Mouse (Mus musculus): ENCODE measurements at regions not wholly inside any gene's neighbourhood (a gene's known extent, or its start where the extent isn't known, plus 50 kb on each side); places are given as distances from the start of the nearest gene placed in this dataset.

DNA sequence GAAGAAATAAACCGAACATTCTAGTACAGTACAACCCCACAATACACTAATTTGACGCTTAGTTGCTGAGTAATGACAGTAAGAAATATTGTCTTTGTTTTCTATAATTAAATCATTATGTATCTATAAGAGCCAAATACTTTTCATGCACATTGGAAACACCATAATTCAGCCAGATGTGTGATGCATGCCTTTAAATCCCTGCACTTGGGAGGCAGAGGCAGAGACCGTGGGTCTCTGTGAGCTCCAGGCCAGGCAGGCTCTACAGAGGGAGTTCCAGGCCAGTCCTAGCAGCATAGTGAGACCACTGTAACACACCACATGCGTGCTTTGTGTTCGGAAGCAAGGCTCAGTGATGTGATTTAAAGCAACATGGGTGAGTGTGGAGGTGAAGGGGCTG is 208.2 kb downstream of the Uaca start:
- Histone ChIP-seq H3K36me3 (no peaks in the 10 kb centered on the region), H3K27me3 (ENCODE audit: insufficient read depth, poor library complexity, severe bottlenecking) (peaks cover 6% of the 10 kb centered on the region), H3K27ac (no peak overlapping the region), H3K9me3 (no peaks in the 10 kb centered on the region), H3K4me1 (replicated peaks) (peaks cover 17% of the 10 kb centered on the region), H3K4me3 (no peak overlapping the region)
- DNase-seq (ENCODE audit: low spot score): no peak
- WGBS: 90% methylated on average over 5 of the region's 5 CpGs

DNA sequence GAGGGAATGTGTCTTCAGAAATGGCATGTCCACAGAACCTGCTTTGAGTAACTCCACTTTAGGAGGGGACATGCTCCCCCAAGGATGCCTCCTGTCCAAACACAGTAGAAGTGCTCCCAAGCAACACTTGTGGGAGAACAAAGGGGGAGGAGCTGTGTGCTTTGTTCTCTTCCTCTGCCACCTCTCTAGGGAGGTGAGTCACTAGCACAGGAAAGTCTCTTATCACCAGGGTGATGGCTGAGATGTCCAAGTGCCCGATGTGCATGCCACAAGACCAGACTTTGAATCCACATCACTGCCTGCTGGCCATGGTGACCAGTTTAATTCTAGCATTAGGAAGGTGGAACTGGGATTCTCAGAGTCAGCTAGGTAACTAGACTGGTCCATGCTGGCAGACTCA is 214.1 kb downstream of the Uaca start:
- no peak for DNase-seq (ENCODE audit: low spot score)
- H3K4me1 ChIP-seq (replicated peaks): peaks cover 14% of the 10 kb centered on the region
- WGBS: 80% methylated on average over 1 of the region's 1 CpGs
- H3K27ac ChIP-seq: no peak overlapping the region
- H3K36me3 ChIP-seq: no peaks in the 10 kb centered on the region
- peaks cover 6% of the 10 kb centered on the region; the same call in 1 of the 2 replicates for H3K9me3 ChIP-seq
- H3K4me3 ChIP-seq: no peak overlapping the region
- peaks cover 4% of the 10 kb centered on the region for H3K27me3 ChIP-seq (ENCODE audit: insufficient read depth, poor library complexity, severe bottlenecking)

DNA sequence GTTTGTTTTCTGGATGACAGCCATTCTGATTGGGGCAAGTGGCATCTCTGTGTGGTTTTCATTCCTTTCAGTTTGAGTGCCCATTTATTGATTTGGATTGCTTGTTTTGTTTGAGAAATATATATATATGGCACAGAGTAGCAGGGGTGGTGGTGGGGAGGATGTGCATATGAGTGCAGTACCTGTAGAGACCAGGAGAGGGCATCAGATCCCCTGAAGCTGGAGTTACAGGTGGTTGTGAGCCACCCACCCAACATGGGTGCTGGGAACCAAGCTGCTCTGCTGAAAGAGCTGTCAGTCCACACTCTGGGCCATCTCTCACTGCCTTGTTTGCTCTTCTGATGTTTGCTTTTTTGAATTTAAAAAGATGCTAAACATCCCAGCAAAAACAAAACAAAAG is 216.7 kb downstream of the Uaca start:
- H3K4me1 ChIP-seq (replicated peaks): peaks cover 23% of the 10 kb centered on the region
- H3K27ac ChIP-seq: no peak overlapping the region
- peaks cover 6% of the 10 kb centered on the region; the same call in 1 of the 2 replicates for H3K9me3 ChIP-seq
- no peak overlapping the region for H3K4me3 ChIP-seq
- DNase-seq (ENCODE audit: low spot score): no peak
- no peaks in the 10 kb centered on the region for H3K36me3 ChIP-seq
- H3K27me3 ChIP-seq (ENCODE audit: insufficient read depth, poor library complexity, severe bottlenecking): peaks cover 10% of the 10 kb centered on the region; the same call in 1 of the 2 replicates

DNA sequence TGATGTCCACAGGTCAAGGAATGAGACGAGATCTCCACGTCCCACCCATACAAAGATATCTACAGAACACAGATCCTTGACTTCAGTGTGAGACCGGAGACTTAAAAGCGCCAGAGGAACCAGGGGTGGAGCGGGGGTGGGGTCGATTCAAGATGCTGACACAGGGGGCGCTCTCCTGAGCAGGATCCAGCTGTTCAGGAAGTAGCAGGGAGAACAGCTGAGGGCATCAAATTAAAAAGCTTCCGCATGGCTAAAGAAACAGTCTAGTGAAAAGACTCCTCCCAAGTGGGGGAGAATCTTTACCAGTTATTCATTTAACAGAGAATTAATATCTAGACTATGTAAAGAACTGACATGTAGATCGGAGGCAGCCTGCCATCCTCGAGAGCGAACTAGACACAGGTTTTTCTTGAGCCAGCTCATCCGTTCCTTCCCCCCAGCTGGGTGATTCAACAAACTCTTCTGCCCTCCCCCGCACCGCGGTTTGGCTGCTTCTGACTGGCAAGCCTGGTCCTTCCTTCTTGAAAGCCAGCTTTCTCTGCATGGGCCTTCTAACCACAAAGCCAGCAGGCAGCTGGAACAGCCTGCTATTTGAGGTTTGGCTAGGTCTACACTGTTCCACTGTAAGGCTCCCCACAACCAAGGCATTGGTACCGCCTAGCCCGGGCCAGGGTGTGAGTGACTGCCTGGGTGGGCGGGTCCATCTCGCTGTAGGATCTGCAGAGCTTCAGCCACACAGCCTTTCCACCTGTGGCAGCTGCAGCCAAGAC is 218.6 kb downstream of the Uaca start:
- DNase-seq (ENCODE audit: low spot score): no peak
- WGBS: 64% methylated on average over 19 of the region's 19 CpGs
- Histone ChIP-seq H3K27ac (no peak overlapping the region), H3K9me3 (peaks cover 6% of the 10 kb centered on the region; the same call in 1 of the 2 replicates), H3K4me1 (replicated peaks) (peaks cover 30% of the 10 kb centered on the region), H3K36me3 (no peaks in the 10 kb centered on the region), H3K27me3 (ENCODE audit: insufficient read depth, poor library complexity, severe bottlenecking) (peaks cover 17% of the 10 kb centered on the region), H3K4me3 (no peak overlapping the region)

DNA sequence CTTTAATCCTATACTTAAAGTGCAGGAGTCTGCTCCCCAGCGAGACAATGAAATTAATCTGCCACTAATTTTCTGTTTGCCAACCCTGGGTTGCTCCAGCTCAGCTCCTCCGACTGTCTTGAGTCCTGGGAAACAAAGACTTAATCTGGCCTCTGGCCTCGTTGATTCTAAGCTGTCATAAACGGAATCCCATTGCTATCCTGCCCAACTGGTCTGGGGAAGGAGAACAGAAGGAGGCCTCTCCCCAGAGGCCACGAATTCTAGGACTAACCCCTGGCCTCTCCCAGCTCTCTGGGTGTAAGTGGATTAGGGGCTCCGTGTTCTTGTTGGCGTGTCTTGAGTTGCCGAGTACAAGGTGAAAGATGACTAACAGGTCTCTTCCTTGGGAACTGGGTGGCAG is 219.8 kb downstream of the Uaca start:
- Histone ChIP-seq H3K4me3 (no peak overlapping the region), H3K36me3 (no peaks in the 10 kb centered on the region), H3K4me1 (replicated peaks) (peaks cover 30% of the 10 kb centered on the region), H3K9me3 (peaks cover 6% of the 10 kb centered on the region; the same call in 1 of the 2 replicates), H3K27me3 (ENCODE audit: insufficient read depth, poor library complexity, severe bottlenecking) (peaks cover 29% of the 10 kb centered on the region), H3K27ac (no peak overlapping the region)
- DNase-seq (ENCODE audit: low spot score): no peak
- 80% methylated on average over 8 of the region's 8 CpGs for WGBS

DNA sequence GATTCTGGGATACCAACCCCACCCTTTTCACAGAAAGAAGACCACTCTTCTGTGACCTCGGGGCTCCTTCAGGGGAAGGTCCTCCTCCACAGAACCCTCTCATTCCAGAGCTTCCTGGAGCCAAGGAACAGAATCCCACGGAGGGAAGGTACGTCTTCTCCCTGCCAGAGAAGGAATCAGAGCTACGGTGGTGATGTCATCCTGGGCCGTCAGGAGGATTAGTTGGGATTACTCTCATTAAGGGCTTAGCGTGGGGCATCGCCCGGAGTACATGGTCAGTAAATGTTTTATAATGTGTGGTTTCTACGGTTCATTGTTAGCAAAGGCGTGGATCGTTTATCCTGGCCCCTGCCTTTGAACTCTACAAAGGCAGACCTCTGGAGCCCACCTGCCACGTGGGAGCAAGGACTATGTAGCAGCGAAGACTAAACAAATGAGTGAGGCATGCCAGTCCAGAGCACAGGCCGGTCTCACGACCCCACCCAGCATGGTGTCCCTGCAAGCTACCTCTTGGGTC is 221.1 kb downstream of the Uaca start:
- H3K27ac ChIP-seq: no peak overlapping the region
- DNase-seq (ENCODE audit: low spot score): no peak
- H3K9me3 ChIP-seq: peaks cover 6% of the 10 kb centered on the region; the same call in 1 of the 2 replicates
- 62% methylated on average over 15 of the region's 15 CpGs for WGBS
- peaks cover 31% of the 10 kb centered on the region for H3K27me3 ChIP-seq (ENCODE audit: insufficient read depth, poor library complexity, severe bottlenecking)
- no peaks in the 10 kb centered on the region for H3K36me3 ChIP-seq
- H3K4me3 ChIP-seq: no peak overlapping the region
- H3K4me1 ChIP-seq (replicated peaks): peaks cover 22% of the 10 kb centered on the region

DNA sequence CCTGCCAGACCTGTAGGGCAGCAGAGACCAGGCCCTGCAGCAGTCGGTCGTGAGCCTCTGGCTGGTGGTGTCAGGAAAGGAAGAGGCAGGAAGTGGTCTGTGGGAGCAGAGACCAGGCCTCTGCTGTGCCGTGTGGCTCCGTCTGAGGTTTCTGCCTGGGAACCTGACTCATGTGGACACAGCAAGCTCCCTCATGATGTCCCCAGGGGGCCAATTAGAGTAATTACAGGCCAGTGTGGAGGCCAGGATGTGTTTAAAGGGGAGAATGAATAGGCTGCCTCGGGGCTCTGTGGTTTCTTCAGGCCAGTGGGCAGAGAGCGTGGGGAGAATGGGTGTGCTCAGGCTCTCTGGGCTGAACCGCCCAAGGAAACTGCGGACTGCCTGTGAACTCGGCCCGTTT is 222.3 kb downstream of the Uaca start:
- Histone ChIP-seq H3K27me3 (ENCODE audit: insufficient read depth, poor library complexity, severe bottlenecking) (peaks cover 31% of the 10 kb centered on the region), H3K4me3 (no peak overlapping the region), H3K9me3 (peaks cover 12% of the 10 kb centered on the region), H3K36me3 (no peaks in the 10 kb centered on the region), H3K27ac (0 out of 2 replicates have a peak overlapping the region, but pooled peaks have one; percentile 23), H3K4me1 (replicated peaks) (peaks cover 22% of the 10 kb centered on the region)
- no peak for DNase-seq (ENCODE audit: low spot score)
- 46% methylated on average over 10 of the region's 10 CpGs for WGBS

DNA sequence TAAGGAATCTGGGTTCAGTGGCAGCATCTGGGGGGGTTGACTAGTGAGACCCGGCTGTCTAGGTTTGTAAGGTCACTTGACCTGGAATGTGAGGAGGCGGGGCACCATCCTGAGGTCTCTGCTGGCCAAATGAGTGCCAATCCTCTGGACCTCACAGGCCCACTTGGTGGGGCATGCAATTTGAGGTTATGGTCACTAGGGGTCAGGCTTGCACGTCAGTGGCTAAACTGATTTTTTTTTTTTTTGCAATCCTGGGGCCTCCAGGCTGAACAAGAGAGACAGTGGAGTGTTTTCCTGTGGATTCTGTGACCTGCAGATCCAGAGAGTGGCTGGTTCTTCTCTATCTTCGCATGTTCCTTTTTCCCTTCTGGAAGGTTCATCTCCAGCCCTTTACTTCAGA is 225.6 kb downstream of the Uaca start:
- DNase-seq (ENCODE audit: low spot score): no peak
- peaks cover 16% of the 10 kb centered on the region for H3K4me1 ChIP-seq (replicated peaks)
- H3K36me3 ChIP-seq: no peaks in the 10 kb centered on the region
- H3K27me3 ChIP-seq (ENCODE audit: insufficient read depth, poor library complexity, severe bottlenecking): peaks cover 21% of the 10 kb centered on the region
- H3K9me3 ChIP-seq: peaks cover 6% of the 10 kb centered on the region
- WGBS: 58% methylated on average over 4 of the region's 4 CpGs
- no peak overlapping the region for H3K4me3 ChIP-seq
- no peak overlapping the region for H3K27ac ChIP-seq

DNA sequence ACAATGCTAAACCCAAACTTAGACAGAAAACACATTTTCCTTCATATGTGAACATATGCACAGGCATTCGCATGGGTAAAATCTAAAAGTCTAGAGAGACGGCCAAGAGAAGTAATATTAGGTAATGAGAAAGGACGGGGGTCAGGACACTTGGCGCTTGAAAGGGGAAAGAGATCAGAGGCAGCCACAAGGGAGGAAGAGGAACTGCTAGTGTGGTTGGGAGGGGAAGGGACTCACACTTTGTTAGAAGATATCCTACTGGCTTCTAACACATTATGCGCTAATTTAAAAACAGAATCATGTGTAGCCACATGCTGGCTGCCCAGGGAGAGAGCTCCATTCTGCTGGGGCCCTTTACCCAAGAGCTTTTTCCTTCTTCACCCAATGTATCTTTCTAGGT is 227.5 kb downstream of the Uaca start:
- 84% methylated on average over 5 of the region's 5 CpGs for WGBS
- H3K36me3 ChIP-seq: no peaks in the 10 kb centered on the region
- no peak overlapping the region for H3K27ac ChIP-seq

DNA sequence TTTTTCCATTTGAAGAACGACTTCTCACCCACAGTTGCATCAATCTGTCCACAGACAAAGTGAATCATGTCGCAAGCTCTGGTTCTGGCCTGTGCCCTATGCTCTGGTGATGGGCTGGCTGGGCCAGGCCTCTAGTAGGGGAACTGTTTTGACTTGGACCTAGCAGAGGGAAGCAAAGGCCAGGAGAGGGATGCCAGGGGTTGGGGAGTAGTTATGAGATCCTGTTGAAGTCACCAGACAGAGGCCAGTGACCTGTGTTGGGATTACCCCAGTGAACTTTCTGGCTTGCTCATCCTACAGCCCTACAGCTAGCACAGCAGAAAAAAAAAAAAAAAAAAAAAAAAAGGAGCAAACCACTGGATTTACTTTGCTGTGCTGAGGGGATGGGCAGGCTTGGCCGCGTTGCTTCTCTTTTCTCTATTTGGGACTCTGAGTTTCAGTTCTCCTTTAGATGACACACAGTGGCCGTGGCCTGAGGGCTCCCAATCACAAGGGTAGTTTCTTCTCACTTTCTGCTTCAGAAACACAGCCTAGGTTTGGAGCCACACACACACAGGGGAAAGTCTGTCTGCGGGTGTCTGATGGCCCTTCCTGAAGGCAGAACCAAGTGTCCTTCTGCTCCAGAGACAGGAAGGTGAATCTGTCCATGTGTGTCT is 228.2 kb downstream of the Uaca start:
- Histone ChIP-seq H3K36me3 (no peaks in the 10 kb centered on the region), H3K27me3 (ENCODE audit: insufficient read depth, poor library complexity, severe bottlenecking) (peaks cover 32% of the 10 kb centered on the region), H3K4me3 (no peak overlapping the region), H3K27ac (no peak overlapping the region), H3K4me1 (replicated peaks) (0 out of 2 replicates have a peak, but pooled peaks cover 4% of the 10 kb centered on the region), H3K9me3 (peaks cover 6% of the 10 kb centered on the region)
- DNase-seq (ENCODE audit: low spot score): no peak
- WGBS: 85% methylated on average over 6 of the region's 6 CpGs

More for the DNA sequence above, 227.5 kb downstream of the Uaca start:
- Histone ChIP-seq H3K9me3 (peaks cover 6% of the 10 kb centered on the region), H3K27me3 (ENCODE audit: insufficient read depth, poor library complexity, severe bottlenecking) (peaks cover 33% of the 10 kb centered on the region), H3K4me3 (no peak overlapping the region), H3K4me1 (replicated peaks) (peaks cover 5% of the 10 kb centered on the region)
- DNase-seq (ENCODE audit: low spot score): no peak

DNA sequence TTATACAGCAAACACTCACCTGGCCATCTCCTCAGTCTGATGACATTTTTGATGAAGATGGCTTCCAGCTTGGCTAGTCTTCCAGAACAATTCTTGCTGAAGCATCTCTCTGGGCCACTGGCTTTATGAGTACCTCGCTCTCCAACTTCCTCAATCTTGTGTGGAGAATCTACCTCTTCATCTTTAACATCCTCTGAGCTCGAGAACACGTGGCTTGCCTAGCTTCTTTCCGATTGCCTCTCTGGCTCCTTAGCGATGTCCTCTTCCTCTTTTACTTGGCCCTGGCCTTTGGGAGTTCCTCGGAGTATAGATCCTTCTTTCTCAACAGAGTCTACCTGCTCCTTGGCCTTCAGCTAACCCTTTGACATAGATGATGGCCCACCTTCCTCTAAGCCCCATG is 231.0 kb downstream of the Uaca start:
- Histone ChIP-seq H3K27me3 (ENCODE audit: insufficient read depth, poor library complexity, severe bottlenecking) (peaks cover 16% of the 10 kb centered on the region), H3K9me3 (peaks cover 6% of the 10 kb centered on the region), H3K4me1 (replicated peaks) (peaks cover 18% of the 10 kb centered on the region), H3K27ac (no peak overlapping the region), H3K4me3 (no peak overlapping the region), H3K36me3 (no peaks in the 10 kb centered on the region)
- WGBS: 88% methylated on average over 6 of the region's 6 CpGs
- no peak for DNase-seq (ENCODE audit: low spot score)

DNA sequence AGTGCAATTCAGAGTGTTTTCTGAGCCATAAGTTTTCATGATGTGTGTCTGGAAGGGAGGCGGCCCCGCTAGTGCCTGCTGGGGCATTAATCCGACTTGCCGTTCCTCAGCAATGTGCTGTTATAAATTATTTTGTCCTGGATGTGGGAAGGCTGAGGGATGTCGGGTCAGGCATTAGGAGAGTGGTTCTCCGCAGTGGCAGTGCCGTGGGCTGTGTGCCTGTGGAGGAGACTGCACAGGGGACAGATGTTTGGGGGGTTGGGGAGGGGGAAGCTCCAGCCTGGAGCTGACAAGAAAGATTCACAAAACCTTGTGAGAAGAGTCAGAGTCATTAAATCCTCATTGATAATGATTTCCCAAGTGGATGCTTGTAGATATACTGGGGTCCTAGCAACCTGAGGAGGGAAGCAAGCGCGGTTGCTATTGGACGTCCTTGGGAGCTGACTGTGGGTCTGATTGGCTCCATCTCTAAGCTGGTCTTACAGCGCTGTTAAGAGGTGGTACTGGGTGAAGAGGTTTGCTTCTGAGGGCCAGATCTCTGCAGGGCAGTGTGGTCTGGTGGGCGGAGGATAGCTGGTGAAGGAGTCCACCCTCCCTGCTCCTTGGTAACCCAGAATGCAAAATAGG is 234.5 kb downstream of the Uaca start:
- Histone ChIP-seq H3K27ac (no peak overlapping the region; the same call in 1 of the 2 replicates), H3K27me3 (ENCODE audit: insufficient read depth, poor library complexity, severe bottlenecking) (peaks cover 26% of the 10 kb centered on the region), H3K9me3 (no peaks in the 10 kb centered on the region), H3K4me3 (no peak overlapping the region), H3K36me3 (no peaks in the 10 kb centered on the region), H3K4me1 (replicated peaks) (peaks cover 41% of the 10 kb centered on the region)
- WGBS: 77% methylated on average over 12 of the region's 12 CpGs
- no peak for DNase-seq (ENCODE audit: low spot score)
